Mouse (Mus musculus) urinary bladder, postnatal 14 days (tissue): ENCODE data around the gene Sox5.
"Not testable (repeated sequence)": the region's sequence is repeated elsewhere in the genome, so short reads cannot be mapped to it uniquely, and the experiment has no call there.

Experiments
- DNase-seq: peaks from one replicate; pipeline ENCODE4 v3.0.0; 2021; ENCODE audit warnings: low spot score

Sox5 gene

DNA sequence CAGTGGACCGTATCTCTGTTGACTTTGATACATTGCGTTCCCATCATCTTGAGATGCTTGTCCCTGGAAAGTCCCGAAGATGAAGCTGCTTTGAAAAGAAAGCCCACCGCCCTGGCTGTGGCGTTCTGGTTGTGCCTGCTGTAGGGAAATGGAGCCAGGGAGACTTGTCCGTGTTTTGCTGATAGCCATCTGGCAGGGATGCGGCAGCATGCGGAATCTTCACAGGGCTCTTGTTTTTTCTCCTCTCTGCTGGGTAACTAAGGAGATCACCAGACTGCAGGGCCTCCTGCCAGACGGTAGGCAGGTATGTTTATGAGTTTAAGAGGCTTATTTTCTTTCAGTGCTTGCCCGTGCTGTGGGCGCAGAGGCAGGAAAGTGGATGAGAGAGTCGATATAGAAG is 499.0 kb downstream of the Sox5 start:
- DNase-seq = no peak

DNA sequence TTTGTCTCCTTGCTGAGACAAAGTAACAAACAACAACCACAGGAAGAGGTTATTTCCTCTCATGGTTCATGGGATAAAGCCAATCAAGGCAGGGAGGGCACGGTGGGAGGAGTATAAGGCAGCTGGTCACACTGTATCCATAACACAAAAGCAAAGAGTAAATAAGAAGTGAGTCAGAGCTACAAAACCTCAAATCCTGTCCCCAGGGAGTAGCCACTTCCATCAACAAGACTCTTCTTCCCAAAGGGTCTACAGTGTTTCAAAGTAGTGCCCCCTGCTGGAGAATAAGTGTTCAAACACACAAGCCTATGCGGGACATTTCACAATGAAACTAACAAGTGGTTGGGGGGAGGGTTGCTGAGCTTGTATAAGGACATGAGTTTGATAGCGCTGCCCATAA is 500.1 kb downstream of the Sox5 start:
- no peak for DNase-seq

DNA sequence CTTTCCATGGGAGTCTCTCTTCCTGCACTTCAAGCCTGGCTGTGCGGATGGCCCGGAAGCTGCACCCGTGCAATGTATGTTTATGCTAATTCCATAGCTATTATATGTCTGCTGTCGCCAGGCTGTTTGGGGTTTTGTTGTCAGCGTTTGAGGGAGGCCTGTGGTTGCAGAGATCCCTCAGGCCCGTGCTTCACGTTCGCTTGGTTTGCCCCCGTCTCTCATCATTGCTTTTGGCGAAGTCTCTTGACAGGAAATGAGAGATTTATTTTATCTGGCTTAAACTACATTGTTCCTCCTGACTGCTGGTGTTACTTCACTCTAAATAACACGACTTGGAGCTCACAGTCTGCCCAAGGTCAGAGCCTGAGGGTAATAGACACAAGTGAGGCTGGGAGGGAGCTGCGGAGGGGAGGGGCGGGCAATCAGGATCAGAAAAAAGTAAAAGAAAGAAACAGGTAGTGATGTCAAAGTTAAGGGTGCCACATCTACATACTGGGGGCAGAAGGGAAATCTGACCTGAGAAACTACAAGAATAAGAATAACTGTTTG is 503.2 kb downstream of the Sox5 start:
- no peak for DNase-seq

DNA sequence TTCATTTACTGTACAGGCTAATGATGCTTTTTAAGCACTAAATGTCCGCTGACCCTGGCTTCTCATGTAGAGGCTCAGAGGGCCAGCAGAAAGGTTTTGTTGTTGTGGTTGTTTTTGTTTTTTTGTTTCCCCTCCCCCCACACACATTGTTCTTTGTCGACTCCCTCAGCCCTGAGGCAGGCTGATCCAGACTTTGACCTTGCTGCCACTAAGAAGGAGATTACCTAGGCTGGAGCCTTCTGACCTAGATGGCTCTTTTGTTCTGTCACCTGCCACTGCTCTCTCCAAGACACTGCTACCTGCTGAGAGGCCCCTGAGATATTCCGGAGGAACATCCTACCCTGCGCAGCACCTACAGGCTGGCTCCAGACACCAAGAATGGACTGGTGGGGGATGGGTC is 508.4 kb downstream of the Sox5 start:
- not testable (repeated sequence) for DNase-seq

DNA sequence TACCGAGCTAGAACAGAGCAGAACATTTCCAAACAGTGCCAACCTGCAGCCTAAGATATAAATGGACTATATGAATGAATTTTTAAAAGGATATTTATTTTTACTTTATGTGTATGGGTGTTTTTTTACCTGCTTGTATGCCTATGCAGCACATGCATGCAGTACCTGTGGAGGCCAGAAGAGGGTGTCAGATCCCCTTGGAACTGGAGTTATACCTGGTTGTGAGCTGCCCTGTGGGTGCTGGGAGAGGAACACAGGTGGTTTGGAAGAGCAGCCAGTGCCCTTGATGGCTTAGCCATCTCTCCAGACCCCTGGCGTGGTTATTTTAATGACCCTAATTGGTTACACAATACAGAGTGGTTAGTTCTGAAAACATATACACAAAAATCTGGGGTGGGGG is 510.5 kb downstream of the Sox5 start:
- no peak for DNase-seq

DNA sequence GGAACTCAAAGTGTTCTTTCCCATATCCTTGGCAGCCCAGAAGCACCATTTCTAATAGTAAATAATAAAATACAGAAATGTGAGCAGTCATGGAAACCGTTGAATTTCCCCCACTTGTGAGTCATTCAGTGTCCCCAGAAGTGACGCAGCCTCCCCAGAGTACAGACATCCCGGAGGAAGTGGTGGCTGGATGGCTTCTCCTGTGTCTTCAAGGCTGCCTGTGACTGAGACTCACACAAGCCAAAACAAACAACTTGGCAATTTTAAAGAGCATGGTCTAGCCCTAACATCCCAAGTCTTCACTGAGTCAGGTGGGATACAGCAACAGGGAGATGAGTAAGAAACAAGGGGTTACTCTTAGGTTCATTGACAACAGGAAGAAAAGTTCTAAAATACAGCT is 511.5 kb downstream of the Sox5 start:
- no peak for DNase-seq

DNA sequence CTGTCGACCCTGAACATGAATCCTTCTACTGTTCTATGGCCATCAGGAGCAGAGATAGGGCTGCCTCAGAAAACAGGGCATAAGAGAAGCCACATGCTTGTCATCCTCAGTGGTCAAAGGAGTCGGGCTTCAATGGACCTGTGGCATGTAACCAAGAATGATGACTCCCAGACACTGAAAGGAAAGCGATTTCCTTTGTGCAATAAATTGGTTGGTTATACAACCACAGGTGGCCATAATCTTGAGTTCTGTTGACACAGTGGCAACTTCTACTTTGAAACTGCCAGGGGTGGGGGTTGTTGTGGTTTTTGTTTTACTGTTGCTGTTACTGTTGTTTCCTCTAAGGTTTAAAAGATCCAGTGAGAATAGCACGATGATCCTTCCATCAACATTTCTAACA is 512.1 kb downstream of the Sox5 start:
- no peak for DNase-seq

DNA sequence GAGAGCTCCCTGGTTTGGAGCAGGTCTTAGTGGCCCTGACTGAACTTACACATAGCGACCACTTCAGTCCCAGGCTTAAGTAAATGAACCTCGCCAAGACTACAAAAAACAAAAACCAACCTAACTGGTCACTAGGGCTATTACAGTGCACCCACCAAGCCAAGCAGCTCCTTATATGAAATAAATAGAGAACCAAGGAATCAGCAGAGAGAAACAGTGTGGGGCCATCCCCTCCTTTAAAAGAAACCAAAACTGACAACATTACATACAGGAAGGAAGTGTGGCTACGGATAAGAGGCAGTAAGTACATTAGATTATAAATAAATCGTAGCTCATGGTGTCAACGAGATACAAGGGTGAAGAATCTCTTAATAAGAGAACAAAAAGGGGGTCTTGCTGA is 516.0 kb downstream of the Sox5 start:
- no peak for DNase-seq

DNA sequence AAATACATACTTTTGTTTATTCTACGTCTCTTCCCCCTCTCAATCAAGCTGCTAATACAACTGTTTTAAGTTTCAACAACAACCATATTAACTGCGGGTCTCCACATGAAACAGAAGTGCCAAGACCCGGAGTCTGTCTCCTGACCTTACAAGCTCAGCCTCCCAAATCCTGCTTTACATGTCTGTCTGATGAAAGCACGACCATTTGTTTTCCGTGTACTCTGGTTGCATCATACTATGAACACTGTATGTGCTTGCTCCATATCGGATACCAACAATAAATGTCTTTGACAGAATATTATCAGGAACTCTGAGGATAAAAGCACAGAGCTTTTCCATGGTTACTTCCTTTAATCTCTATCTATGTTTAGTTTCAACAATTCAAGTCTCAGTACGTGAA is 516.8 kb downstream of the Sox5 start:
- no peak for DNase-seq

DNA sequence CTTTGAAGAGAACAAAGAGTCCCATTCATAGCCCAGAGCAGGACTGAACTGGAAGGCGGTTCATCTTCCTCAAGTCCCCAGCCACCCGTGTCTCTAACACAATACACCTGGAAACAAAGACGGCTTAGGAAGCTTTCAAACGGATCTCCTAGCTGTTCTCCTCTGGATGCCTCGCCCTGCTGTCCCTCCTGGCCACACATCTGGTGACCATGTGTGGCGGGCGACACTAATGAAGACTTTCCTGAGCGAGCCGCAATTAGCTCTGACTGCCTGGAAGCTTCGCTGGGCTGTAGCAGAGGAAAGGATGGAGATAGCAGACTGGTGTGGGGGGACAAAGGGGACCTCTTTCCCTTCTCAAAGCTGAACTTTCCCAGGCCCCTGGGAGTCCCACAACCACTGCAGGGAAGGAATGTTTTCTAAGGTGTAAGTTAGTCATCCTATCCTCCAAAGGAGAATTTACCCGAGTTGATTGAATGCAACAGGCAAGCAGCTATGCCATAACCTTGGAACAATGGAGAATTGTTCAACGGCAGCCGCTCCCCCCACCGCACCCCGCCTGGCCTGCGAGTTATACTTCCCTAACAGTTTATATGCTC is 517.4 kb downstream of the Sox5 start:
- no peak for DNase-seq

DNA sequence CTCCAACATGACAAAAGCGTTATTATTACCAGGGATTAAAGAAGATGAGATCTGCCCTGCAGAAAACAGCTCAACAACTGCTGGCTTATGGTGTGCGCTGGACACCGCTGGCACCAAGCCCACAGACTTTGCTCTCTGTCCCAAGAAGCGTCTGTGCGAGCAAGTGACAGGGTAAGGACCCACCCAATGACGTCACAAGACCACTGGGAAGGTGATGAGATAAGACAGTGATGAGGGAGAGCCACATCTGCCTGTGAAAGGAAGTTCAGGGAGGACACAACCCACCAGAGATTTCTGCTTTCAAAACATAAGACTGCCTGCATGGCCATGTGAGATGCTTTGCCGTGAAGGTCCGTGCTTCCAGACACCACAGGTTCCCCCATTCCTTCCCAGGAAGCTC is 525.3 kb downstream of the Sox5 start:
- DNase-seq = no peak

DNA sequence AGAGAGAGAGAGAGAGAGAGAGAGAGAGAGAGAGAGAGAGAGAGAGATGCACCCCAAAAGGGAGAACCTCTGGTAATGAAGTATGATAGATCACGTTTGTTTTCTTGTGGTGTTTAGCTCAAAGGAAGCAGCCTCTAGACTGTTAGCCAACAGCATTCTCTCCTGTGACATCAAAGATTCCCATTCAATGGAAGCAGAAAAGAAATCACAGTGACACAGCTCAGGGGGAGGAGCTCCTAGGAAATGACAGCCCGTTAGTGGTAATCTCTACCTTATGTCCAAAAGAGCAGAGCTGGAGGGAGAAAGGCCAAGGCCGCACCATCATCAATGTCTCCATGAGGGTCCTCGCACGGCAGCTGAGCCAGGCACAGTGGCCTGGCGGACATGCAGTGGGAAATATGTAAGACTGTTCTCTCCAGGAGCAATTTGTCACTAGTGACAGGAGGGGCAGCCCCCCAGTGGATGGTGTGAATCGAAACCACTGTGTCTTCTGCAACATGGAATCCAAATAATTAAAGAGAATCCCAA is 529.5 kb downstream of the Sox5 start:
- no peak for DNase-seq

DNA sequence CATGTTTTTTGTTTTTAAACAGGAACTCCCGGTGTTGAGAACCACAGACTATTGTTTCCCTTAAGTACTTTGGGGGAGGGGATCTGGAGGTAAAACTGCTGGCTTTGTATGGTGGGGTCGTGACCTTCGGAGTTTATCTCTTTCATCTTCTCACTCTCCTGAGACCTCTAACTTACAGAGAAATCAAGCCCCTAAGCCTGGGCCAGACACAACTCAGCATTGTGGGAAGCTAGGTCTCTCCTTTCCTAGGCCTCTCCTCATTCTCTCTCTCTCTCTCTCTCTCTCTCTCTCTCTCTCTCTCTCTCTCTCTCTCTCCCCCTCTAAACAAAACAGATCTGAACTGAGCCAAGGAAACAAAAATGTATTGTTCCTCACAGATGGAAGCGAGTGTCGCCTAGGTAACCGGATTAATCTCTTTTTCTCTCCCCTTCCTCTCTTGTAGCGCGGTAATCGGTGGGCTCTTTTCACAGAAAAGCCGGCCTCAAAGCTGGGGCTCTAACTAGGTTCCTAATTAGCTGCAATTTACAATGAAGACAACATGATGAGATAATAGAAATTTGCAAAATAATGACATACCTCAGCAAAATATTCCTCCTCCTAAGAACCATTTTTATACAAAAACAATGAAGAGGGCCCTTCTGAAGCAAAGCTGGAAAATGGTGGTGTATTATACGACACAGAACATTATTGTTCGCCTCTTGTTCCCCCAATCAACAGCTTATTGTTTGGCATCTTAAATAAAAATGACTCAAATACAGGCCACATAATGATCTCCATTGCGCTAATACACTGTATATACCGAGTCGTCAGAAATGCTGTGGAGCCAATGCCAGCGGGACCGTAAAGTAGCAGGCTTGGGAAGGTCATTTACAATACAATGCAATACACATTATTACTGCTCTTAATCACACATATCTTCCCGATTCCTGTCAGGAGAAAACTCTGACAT is 530.3 kb downstream of the Sox5 start:
- DNase-seq = no peak

DNA sequence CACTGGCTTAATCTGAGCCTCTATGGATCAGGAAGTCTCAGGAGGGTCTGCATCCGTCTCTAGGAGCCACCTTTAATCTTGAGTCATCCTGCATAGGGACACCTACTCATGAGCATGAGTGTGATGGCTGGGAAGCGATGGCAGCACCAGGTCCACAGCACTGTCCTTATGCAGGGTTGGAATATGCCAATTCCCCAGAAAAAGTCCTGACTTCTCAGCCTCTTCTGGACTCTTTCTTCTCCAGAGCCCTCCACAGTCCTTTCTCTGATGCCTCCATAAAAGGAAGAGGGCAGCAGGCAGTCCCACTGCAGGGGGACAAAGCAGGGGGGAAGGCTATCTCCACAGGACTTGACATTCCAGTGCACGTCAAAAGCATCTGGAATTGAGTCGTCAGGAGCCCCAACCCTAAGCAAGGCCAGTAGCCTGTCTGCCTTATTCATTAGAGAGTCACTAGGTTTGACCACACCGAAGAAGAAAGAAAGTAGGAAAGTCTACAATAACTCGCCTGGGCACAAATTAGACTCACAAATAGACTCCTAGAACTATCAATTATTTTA is 531.1 kb downstream of the Sox5 start:
- DNase-seq = no peak

DNA sequence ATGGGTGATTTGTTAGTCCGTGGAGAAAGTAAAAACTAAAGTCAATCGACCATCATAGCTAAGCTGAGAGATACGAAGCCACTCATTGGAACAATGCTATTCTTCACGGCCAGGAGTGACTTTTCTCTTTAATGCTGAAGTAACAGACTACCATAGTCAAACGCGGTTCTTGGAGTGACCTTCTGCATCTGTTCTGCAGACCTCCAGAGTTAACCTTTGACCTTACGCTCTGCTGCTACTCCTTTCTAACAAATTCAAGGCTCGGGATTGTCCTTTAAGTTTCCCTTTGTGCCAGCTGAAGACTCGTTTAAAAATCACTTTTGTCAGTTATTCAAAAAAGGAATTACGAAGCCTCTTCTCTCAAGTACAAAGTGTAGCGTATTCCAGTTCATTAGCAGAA is 545.2 kb downstream of the Sox5 start:
- no peak for DNase-seq

DNA sequence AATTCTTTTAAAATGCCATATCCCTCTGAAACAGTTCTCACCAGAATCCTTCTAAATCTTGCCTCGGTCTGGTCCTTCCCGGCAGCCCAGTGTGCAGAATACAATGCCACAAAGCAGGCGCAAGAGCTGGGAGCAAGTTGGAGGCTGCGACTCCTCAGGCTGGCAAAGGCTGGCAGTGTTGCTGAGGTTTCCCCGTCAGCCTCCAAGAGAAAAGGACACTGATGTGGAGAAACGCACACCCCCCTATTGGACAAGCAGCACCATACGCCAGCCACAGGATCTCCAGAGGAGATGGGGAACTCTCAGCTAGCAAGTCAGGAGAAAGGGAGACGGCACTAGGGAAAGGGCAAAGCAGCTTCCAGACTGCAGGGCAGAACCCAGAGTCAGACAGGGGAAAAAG is 577.8 kb downstream of the Sox5 start:
- DNase-seq = no peak

DNA sequence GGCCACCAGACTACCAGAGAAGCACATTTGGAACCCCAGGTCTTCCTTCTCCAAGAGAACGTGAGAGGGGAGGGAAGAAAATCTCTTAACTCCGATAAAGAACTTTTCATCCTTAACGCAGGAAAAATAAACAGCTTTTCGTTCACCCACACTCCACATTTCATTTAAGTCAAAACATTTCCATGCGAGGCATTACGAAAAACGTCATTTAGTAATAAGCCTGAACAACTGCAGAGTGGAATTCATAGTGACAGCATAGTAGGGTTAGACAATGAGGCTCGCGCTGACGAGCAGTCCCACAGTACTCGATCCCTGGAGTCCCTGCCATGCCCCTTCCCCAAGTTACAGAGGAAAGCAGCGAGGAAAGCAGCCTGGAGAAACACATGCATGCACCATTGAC is 578.8 kb downstream of the Sox5 start:
- DNase-seq = no peak

DNA sequence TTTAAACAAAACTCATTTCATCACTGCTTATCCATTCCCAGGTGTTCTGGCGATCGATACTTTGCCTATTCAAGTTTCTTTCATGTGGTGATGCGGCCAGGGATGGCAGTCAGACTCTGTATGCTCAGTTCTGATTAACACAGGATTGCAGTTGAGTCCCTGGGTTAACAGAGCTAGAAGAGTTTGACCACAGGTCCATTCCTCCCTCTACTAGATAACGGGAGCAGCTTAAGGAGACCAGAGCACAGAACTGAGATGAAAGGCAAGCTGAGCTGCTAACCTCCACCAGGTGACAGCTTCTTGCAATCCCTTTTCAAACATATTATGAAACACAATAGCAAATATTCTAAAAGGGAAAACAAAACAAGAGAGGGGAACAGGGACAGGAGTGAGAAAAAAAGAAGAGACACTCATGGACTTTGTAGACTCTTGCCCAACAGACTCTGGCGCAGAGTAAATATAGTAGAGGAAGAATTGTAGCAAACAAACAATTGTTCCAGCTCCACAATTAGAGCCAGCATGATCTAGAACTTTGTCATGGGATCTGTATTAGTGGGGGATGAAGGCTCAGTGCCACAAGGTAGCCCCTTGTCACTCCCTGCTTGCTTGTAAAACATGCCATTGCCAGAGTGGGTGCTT is 580.3 kb downstream of the Sox5 start:
- DNase-seq = no peak

DNA sequence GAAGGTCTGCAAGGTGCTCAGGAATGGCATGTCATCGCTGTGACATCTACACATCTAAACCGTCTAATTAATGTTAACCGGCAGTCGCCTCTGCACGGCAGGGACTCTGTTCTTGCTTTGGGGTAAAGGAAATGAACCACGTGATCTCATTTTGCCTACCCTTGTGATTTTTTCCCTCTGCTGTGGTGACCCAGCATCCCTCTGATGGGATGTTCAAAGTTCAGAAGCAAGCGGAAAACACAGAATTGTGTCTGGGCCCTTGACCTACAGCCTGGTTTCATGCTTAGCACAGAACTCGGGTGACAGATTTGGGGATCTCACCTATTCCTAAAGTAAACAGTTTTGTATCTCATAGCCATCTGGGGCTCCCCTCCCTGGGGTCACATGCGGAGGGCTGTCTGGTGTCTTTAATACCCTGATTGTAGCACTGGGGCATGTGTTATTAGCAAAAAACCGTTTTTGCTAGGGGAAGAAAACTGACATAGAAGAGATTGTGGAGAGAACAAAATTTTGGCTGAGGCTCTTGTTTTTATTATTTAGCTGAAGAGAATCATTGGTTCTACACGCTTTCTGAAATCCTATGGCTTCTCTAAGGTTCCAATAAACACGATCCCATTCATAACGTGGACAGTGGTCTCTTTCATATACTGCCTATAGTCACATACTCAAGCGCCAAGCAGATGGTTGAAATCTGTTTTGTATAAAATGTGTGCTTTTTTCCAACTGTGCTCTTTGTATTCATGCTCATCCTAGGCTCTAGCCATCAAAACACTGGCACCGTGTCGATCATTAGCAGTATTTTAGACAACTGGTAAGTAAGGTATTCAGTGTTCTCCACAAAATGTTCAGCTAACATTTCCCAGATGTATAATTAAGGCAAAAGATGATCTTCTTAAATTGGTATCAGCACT is 584.3 kb downstream of the Sox5 start:
- no peak for DNase-seq

DNA sequence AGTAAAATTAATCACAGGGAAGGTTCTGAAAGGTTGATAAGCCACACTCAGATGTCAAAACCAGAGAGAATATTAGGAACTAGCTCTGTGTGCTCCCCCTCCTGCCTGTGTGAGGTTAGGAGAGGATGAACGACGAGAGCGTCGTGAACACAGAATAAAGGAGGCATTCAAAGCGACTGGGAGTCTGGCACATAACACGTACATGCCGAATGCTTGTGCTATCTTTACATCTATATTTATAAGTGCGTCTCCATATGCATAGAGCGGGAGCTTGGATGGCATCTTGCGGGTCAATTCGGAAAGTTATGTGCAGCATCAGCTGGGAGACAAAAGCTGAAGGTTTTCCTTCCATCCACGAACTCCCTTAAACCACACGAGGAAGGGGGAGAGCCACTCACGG is 585.8 kb downstream of the Sox5 start:
- no peak for DNase-seq

DNA sequence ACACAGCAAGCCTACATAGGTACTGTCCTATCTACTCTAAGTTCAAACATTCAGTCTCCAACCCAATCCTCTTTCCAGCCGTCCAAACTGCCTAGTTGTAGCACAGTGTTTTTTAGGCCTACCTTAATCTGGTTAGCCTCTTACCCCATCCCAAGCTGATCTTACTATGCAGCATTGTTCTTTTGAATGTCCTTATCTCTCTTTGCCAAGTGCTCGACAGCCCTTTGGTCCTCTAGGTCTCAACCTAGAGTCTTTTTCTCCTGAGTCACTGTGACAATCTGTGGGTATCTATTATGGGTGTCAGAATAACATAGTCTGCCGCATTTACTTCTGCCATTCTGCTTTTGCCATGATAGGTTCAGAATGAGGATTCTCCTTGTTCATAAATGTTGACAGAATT is 598.7 kb downstream of the Sox5 start:
- no peak for DNase-seq
